Mouse (Mus musculus) cortical plate, adult 2 months (tissue): ENCODE data around the gene Scnn1g.

Source experiments
- CTCF ChIP-seq: fragments of 200-500 bp; IDR thresholded peaks from 2 replicates; pipeline ENCODE4 v1.5.1; 2011; ENCODE audit warnings: mild to moderate bottlenecking, control low read depth, low read length; ENCODE audit not compliant: insufficient read depth; ENCODE audit errors: extremely low read depth
- POLR2A ChIP-seq: fragments of 200-500 bp; IDR thresholded peaks from 2 replicates; pipeline ENCODE4 v1.6.1; 2011; ENCODE audit warnings: mild to moderate bottlenecking, low read length, control low read depth; ENCODE audit not compliant: insufficient read depth; ENCODE audit errors: extremely low read depth

DNA sequence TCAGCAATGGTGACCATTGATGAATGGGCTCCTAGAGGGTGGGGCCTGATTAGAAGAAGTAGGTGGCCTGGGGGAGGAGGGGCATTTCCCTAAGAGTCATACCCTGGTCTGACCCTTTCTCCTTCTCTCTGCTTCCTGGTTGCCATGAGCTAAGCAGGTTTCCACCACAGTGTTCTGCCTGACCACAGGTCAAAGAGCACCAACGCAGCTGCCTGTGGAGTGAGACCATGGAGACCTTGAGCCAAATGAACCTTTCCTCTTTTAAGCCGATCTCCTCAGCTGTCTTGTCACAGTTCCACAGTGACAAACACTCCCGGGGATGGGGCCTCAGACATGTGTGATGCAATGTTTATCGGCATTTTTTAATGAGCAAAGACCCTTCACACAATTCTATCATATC lies 68.7 kb downstream of the Scnn1g start:
- TF ChIP-seq POLR2A (no peak), CTCF (no peak)
